Mouse (Mus musculus): ENCODE data around the gene Bbx. TPM values are rescaled to one million over a fixed set of nuclear protein-coding genes. Genes with fewer than 3 reads are reported as not detected.

The Bbx gene
- 10 to 100 TPM; 18.6 to 22.9 TPM for total RNA-seq (2021)

DNA sequence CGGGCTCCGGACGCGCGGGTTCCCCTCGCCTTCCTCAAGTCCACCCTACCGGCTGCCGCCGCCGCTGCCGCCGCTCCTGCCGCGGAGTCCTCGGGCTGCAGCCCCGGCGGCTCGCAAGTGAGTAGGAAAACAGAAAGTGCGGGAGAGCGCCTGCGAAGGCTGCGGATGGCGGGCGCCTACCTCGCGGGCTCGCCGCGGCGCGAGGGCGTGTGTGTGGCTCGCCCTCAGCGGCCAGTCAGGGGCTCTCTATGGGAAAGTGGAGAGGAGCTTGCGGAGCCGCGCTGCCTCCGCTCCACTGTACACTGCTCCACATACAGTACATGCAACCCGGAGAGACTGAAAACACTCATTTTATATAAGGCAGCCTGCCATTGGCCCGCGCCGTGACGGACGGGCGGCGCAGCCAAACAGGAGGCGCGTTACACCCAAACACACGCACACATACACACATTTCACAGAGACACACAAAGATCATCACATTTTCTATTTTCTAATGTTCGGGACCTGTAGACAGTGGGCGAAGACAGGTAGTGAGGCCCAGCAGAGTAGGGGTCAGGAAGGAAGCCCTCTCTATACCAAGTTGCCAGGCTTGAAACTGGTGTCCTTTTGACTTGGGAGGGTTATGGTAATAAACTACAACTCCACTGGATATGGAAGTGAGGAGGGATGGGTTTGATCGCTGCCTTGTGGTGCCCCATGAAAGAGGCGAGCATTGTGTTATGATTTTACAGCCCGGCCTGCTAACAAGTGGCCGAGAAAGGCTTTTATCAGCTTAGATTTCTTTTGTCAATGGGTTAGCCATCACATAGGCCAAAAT, at the start of gene Bbx:
Gene Bbx, minus strand, starts transcription at position 329 of the 817 bp plus-strand sequence.
- peak; percentile 98 to 99 for DNase-seq (ENCODE audit: low spot score in 2 of 2)
- intact Hi-C loops (cut with DNase I): loop anchor here (2.0 to 5.0 kb wide), 3 partner anchors 97 to 575 kb away; no protein-coding TSS in a partner anchor

- intact Hi-C loops (cut with DNase I): no loop called here
- DNase-seq (ENCODE audit: low spot score in 2 of 2): no peak
Observed at GRCm38 (mm10) chr16:50481892-50482291, 49.7 kb upstream of the Bbx start.

DNA sequence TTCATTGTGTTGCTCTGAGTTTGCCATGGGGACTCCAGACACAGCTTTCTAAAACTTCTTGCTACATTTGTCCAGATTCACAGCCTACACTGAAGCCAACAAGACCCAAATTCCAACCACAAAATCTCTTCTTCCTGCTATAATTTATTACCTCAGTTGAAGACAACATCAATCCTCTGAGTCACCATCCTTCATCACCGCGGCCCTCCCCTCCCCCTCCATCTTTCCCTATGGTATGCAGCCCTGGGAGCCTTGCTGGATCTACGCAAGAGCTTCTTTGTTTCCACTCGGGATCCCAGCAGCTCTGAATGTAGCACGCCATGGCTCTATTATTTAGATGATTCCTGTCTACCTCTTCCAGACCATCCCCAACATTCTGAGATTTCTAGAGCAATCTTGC, 49.2 kb upstream of the Bbx start:
- DNase-seq (ENCODE audit: low spot score in 2 of 2): no peak
- intact Hi-C loops (cut with DNase I): no loop called here

- intact Hi-C loops (cut with DNase I): no loop called here
- no peak for DNase-seq (ENCODE audit: low spot score in 2 of 2)
Observed at GRCm38 (mm10) chr16:50478695-50479094, 46.5 kb upstream of the Bbx start.

DNA sequence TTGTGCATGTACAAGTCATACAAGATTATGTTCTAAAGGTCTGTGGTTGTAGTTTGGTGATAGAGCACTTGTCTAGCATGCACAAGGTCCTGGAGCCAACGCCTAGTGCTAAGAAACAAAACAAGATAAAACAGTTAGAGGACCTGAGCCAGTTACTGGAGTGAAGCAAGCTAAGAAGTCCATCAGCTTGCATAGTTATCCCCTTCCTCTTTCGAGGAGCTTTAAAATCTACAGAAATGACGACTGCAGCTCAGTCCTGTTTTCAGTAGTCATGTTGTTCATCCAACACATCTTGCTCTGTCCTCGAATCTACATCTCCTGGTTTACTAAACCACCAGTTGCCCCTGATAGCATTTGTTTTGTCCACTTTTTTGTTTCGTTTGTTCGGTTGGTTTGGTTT, 45.4 kb upstream of the Bbx start:
- intact Hi-C loops (cut with DNase I): no loop called here
- no peak for DNase-seq (ENCODE audit: low spot score in 2 of 2)

- no peak for DNase-seq (ENCODE audit: low spot score in 2 of 2)
- intact Hi-C loops (cut with DNase I): no loop called here
Observed at GRCm38 (mm10) chr16:50462226-50462870, 30.2 kb upstream of the Bbx start.

- intact Hi-C loops (cut with DNase I): no loop called here
- no peak for DNase-seq (ENCODE audit: low spot score in 2 of 2)
Observed at GRCm38 (mm10) chr16:50459146-50459545, 27.0 kb upstream of the Bbx start.

GRCm38 (mm10) chr16:50456053-50456452, 23.9 kb upstream of the Bbx start:
- DNase-seq (ENCODE audit: low spot score in 2 of 2): no peak
- intact Hi-C loops (cut with DNase I): no loop called here

GRCm38 (mm10) chr16:50449086-50449485, 16.9 kb upstream of the Bbx start:
- intact Hi-C loops (cut with DNase I): no loop called here
- no peak for DNase-seq (ENCODE audit: low spot score in 2 of 2)

- intact Hi-C loops (cut with DNase I): no loop called here
- no peak for DNase-seq (ENCODE audit: low spot score in 2 of 2)
Observed at GRCm38 (mm10) chr16:50445014-50445413, 12.8 kb upstream of the Bbx start.

GRCm38 (mm10) chr16:50438816-50439215, 6.6 kb upstream of the Bbx start:
- DNase-seq (ENCODE audit: low spot score in 2 of 2): no peak
- intact Hi-C loops (cut with DNase I): no loop called here

DNA sequence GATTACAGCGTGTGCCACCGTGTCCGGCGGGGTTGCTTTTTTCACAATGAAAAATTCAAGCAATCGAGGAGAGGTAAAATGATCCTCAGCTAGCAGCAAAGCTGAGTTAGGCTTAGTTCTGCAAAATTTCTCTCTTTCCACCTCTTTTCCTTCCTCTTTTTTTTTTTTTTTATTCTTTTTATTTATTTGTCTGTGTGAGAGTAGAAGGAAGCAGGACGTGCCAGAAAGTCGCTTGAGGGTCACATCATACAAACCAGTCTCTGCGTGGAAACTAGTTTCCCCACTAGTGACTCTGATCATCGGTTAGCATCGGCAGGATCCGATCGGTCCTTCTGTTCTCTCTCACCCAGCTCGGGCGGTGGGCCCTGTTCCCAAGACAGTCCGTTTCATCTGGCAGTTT, 5.6 kb upstream of the Bbx start:
- intact Hi-C loops (cut with DNase I): no loop called here
- no peak for DNase-seq (ENCODE audit: low spot score in 2 of 2)

- intact Hi-C loops (cut with DNase I): no loop called here
- no peak for DNase-seq (ENCODE audit: low spot score in 2 of 2)
Observed at GRCm38 (mm10) chr16:50437331-50437730, 5.1 kb upstream of the Bbx start.

- intact Hi-C loops (cut with DNase I): loop anchor here (5.0 kb wide), 2 partner anchors 306 to 574 kb away; no protein-coding TSS in a partner anchor
- peak; percentile 50 to 64 for DNase-seq (ENCODE audit: low spot score in 2 of 2)
Observed at GRCm38 (mm10) chr16:50431011-50431981, 894 bp downstream of the Bbx start.

DNA sequence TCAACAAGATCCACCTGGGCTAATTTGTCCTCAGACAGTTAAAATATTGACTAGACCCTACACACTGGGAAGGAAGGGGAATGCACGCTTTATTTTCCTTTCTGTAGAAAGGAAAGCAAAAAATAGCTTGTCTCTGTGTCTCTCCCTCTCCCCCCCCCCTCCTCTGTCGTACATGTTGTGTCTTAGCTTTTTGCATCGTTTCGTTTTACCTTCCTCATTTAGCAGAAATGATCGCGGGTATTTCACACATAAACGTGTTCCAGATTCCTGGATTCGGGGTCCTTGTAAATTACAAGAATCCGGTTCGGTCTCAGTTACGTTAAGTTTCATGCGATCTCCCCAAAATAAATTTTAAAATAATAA, 1.7 kb downstream of the Bbx start:
- intact Hi-C loops (cut with DNase I): loop anchor here (5.0 kb wide), 2 partner anchors 307 to 573 kb away; no protein-coding TSS in a partner anchor
- no peak for DNase-seq (ENCODE audit: low spot score in 2 of 2)

GRCm38 (mm10) chr16:50429692-50430514, 2.3 kb downstream of the Bbx start:
- intact Hi-C loops (cut with DNase I): loop anchor here (2.0 to 5.0 kb wide), 3 partner anchors 49 to 573 kb away; no protein-coding TSS in a partner anchor
- DNase-seq (ENCODE audit: low spot score in 2 of 2): peak; percentile 34 to 39

GRCm38 (mm10) chr16:50428871-50429691, 3.1 kb downstream of the Bbx start:
- intact Hi-C loops (cut with DNase I): loop anchor here (2.0 kb wide), 1 partner anchor 48 kb away; no protein-coding TSS in a partner anchor
- peak; percentile 26 to 27 for DNase-seq (ENCODE audit: low spot score in 2 of 2)

DNA sequence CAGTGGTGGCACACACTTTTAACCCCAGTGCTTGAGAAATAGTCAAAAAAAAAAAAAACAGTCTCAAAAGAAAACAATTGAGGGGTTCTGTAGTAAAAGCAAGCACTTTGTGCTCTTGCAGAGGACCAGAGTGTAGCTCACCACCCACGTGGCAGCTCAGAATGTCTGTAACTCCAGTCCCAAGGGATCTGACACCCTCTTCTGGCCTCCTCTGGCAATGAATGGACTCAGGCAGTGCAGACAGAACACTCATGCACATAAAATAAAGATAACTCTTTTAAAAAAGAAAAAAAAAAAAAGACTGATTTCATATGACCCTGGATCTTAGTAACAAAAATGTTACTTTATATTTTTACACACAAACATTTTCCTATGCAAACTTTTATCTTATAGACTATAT, 12.1 kb downstream of the Bbx start:
- DNase-seq (ENCODE audit: low spot score in 2 of 2): no peak
- intact Hi-C loops (cut with DNase I): no loop called here

Data from left cerebral cortex, postnatal 36 days (tissue).